Mouse (Mus musculus) activated CD4-positive, CD25-positive, alpha-beta regulatory T cell, adult 4 months (primary cell): ENCODE measurements around the gene Slc34a3. TPM values are rescaled to one million over a fixed set of nuclear protein-coding genes. Genes with fewer than 3 reads are reported as not detected.

Experiments used
- ATAC-seq: one replicate; pipeline ENCODE4 v1.8.0; 2017
- polyA plus RNA-seq, 2 experiments: library from polyadenylated mRNA; unstranded; fragments of 100-300 nt; shearing (Covaris generic); gene quantifications; one replicate each; pipeline ENCODE4 v1.2.1; 2017

Gene Slc34a3
- polyA plus RNA-seq, 2 experiments from 2014 or later: not detected

GRCm38 (mm10) chr2:25193330-25193770 is 40.8 kb downstream of the Slc34a3 start:
- peak; percentile 67 for ATAC-seq

- ATAC-seq: no peak
Observed at GRCm38 (mm10) chr2:25187841-25188240, 46.3 kb downstream of the Slc34a3 start.

- ATAC-seq: no peak
Observed at GRCm38 (mm10) chr2:25186575-25186930, 47.6 kb downstream of the Slc34a3 start.

GRCm38 (mm10) chr2:25185625-25186574 is 48.3 kb downstream of the Slc34a3 start:
- ATAC-seq: peak; percentile 47

GRCm38 (mm10) chr2:25184496-25184895 is 49.7 kb downstream of the Slc34a3 start:
- no peak for ATAC-seq

GRCm38 (mm10) chr2:25183336-25183735 is 50.8 kb downstream of the Slc34a3 start:
- ATAC-seq: no peak

GRCm38 (mm10) chr2:25182664-25183063 is 51.5 kb downstream of the Slc34a3 start:
- ATAC-seq: no peak

- peak; percentile 2 for ATAC-seq
Observed at GRCm38 (mm10) chr2:25181891-25182397, 52.2 kb downstream of the Slc34a3 start.

GRCm38 (mm10) chr2:25180973-25181890 is 52.9 kb downstream of the Slc34a3 start:
- peak; percentile 38 for ATAC-seq

GRCm38 (mm10) chr2:25180478-25180903 is 53.7 kb downstream of the Slc34a3 start, which contains the start of gene Nrarp:
Nrarp (plus strand) TSS chr2:25180758.
- ATAC-seq: peak; percentile 78

GRCm38 (mm10) chr2:25179566-25180217 is 54.5 kb downstream of the Slc34a3 start:
- ATAC-seq: no peak

Other genes with a start within 250 kb of the Slc34a3 start
- gene Nsmf, start 180.0 kb downstream of the Slc34a3 start, polyA plus RNA-seq: 10 to 100 TPM; 11.1 to 11.2 TPM
- not detected for gene Entpd8, start 154.1 kb downstream of the Slc34a3 start, polyA plus RNA-seq
- gene Noxa1, start 139.2 kb downstream of the Slc34a3 start, polyA plus RNA-seq: 1 to 10 TPM; 1.6 to 1.9 TPM
- 1 to 10 TPM in 1 of 2 experiments, under 1 TPM in 1; 0.61 to 1.2 TPM for gene Nrarp, start 53.6 kb downstream of the Slc34a3 start, polyA plus RNA-seq
- gene Tor4a, start 37.5 kb downstream of the Slc34a3 start, polyA plus RNA-seq: 10 to 100 TPM; 51.4 to 89.5 TPM
- gene Nelfb, start 22.9 kb downstream of the Slc34a3 start, polyA plus RNA-seq: 10 to 100 TPM; 41.1 to 49.1 TPM
- not detected for gene Stpg3, start 19.7 kb downstream of the Slc34a3 start, polyA plus RNA-seq
- gene Fam166a, start 15.6 kb downstream of the Slc34a3 start, polyA plus RNA-seq: not detected
- gene Tubb4b, start 9.7 kb downstream of the Slc34a3 start, polyA plus RNA-seq: 100 to 1,000 TPM; 110 to 150 TPM
- not detected for gene Rnf224, start 2.4 kb upstream of the Slc34a3 start, polyA plus RNA-seq
- under 1 TPM in 1 of 2 experiments, not detected in 1; 0.58 TPM for gene Rnf208, start 7.9 kb upstream of the Slc34a3 start, polyA plus RNA-seq
- not detected for gene Cysrt1, start 8.1 kb upstream of the Slc34a3 start, polyA plus RNA-seq
- gene AL732309.1, start 12.5 kb upstream of the Slc34a3 start, polyA plus RNA-seq: 1 to 10 TPM; 3.6 to 4.2 TPM
- gene Tmem203, start 21.1 kb upstream of the Slc34a3 start, polyA plus RNA-seq: 10 to 100 TPM; 10.8 to 13.0 TPM
- gene Tprn, start 28.3 kb upstream of the Slc34a3 start, polyA plus RNA-seq: 10 to 100 TPM in 1 of 2 experiments, 1 to 10 TPM in 1; 5.5 to 12.4 TPM
- 100 to 1,000 TPM; 127 to 134 TPM for gene Ssna1, start 38.1 kb upstream of the Slc34a3 start, polyA plus RNA-seq
- 10 to 100 TPM; 24.8 to 39.3 TPM for gene Anapc2, start 38.1 kb upstream of the Slc34a3 start, polyA plus RNA-seq
- not detected for gene Tmem210, start 53.8 kb upstream of the Slc34a3 start, polyA plus RNA-seq
- not detected for gene Lrrc26, start 55.6 kb upstream of the Slc34a3 start, polyA plus RNA-seq
- not detected for gene Grin1, start 84.8 kb upstream of the Slc34a3 start, polyA plus RNA-seq
- gene Man1b1, start 98.0 kb upstream of the Slc34a3 start, polyA plus RNA-seq: 10 to 100 TPM; 19.7 to 23.2 TPM
- gene Dpp7, start 122.0 kb upstream of the Slc34a3 start, polyA plus RNA-seq: 10 to 100 TPM; 10.3 to 13.9 TPM
- gene Uap1l1, start 131.3 kb upstream of the Slc34a3 start, polyA plus RNA-seq: 10 to 100 TPM; 13.3 to 15.0 TPM
- gene Sapcd2, start 138.0 kb upstream of the Slc34a3 start, polyA plus RNA-seq: 1 to 10 TPM; 1.8 to 2.6 TPM
- under 1 TPM in 1 of 2 experiments, not detected in 1; 0.17 TPM for gene Entpd2, start 161.5 kb upstream of the Slc34a3 start, polyA plus RNA-seq
- 1 to 10 TPM; 1.2 to 1.7 TPM for gene Npdc1, start 165.0 kb upstream of the Slc34a3 start, polyA plus RNA-seq
- 10 to 100 TPM; 13.6 to 13.8 TPM for gene Fut7, start 188.9 kb upstream of the Slc34a3 start, polyA plus RNA-seq
- gene Abca2, start 194.3 kb upstream of the Slc34a3 start, polyA plus RNA-seq: 10 to 100 TPM; 32.8 to 41.4 TPM
- 1 to 10 TPM; 2.0 to 2.2 TPM for gene Clic3, start 222.5 kb upstream of the Slc34a3 start, polyA plus RNA-seq
- 10 to 100 TPM; 72.8 to 74.8 TPM for gene Paxx, start 226.7 kb upstream of the Slc34a3 start, polyA plus RNA-seq
- gene Ptgds, start 235.7 kb upstream of the Slc34a3 start, polyA plus RNA-seq: not detected